Mouse (Mus musculus): ENCODE measurements around the gene Gab3.

The Gab3 gene

DNA sequence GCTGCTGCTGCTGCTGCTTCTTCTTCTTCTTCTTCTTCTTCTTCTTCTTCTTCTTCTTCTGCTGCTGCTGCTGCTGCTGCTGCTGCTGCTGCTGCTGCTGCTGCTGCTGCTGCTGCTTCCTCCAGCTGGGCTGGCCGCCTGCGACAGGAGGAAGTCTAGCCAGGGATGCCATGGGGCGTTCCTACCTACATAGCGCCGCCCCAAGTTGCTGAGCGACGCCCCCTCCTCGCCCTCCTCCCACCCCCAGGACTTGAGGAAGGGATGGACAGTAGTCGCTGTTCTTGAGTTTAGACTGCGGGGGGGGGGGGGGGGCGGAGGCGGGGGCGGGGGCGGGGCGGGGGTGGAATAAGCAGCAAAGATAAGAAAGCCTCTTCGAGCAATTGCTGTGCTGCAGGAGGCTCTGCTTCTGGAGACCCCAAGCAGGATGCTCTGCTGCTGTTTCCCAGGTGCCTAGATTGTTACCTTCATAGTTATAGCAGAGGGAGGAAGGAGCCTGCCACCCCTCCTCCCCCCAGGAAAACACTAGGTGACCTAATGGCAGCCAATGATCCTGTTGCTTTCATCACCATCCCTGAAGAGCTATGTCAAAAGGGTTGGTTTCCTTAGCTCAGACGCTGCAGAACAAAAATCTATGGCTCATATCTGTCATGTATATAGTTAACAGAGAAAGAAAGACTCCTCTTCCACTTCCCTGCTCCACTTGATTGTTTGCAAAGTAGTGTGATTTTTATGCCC lies at the start of gene Gab3:
TSS of gene Gab3 (minus strand) at position 685 of the 735 bp plus-strand sequence.
- DNase-seq (ENCODE audit: low spot score in 2 of 2) = peak; percentile 21

DNA sequence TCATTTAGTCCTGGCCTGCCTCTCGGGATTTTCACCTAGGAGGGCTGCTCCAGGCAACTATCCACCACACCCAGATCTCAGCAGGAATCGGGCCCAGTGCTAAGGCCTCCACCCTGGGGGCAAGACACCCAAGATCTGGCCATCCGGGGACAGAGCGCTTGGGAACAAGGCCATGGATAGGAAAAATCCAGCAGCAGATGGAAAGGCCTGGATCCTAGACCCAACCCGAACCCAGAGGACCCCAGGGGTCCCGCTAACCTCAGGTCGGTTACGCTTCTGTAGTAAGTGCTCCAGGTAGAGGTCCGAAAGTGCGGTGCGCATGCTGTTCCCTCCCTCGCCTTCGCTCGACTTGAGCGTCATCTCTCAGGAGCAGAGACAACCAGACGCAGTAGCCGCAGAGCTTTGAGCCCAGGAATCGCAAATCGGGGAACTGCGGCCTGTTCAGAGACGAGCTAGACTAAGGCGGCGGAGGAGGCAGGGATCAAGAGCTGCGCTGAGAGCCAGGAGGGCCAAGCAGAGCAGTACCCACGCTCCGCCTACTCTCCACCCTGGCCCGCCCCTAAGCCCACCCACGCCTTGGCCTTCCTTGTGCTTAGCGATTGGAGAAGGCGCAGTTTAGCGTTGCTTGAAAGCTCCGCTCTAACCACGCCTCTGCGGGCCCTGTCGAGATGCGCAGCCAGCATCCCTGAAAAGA lies 45.4 kb upstream of the Gab3 start, which contains the start of gene Mpp1:
TSS of gene Mpp1 (minus strand) at position 550 of the 694 bp plus-strand sequence.
- peak; percentile 46 to 67 for DNase-seq (ENCODE audit: low spot score in 2 of 2)

DNA sequence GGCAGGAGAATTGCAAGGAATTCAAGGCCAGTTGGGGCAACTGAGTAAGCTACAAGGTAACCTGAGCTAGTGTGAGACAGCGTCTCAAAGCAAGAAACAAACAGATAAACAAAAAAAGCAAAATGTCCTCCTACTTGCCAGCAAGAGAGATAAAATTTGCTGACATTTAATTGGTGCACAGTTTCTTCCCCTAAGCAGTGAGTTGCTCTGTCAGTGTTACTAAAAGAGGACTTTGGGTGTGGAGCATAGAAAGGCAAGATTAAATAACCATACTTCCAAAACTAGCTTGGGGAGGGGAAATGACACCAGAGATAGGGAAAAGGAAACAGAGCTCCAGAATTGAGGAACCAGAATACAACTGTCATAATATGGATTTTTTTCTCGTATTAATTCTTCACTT lies 44.2 kb upstream of the Gab3 start:
- no peak for DNase-seq (ENCODE audit: low spot score in 2 of 2)

DNA sequence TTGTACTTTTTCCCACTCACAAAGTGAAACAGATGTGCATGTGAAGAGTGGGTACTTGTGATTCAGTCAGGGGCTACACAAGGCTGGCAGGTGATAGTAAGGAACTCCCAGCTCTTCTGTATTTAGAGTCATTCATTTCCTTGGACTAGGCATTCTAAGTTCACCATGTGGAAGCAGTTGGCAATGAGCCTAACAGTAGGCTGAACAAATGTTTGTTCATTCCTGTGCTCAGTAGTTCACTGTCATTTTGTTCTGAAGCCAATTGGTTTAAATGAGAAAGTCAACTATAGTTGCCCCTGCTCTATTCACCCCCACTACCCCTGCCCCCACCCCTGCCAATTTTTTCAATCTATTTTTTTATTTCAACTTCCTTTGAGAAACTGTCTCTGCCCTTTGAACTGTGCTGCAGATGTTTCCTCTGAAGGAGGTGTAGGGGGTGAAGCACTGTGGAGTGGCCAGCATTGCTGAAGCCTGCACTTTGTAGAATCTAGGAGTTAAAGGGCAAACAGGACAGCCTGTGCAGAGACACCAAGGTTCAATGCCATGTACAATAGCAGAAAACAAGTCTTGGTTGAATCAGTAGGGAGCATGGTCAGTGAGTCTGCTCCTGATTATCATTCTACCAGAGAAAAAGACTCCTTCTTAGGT lies 43.2 kb upstream of the Gab3 start:
- DNase-seq (ENCODE audit: low spot score in 2 of 2) = no peak

DNA sequence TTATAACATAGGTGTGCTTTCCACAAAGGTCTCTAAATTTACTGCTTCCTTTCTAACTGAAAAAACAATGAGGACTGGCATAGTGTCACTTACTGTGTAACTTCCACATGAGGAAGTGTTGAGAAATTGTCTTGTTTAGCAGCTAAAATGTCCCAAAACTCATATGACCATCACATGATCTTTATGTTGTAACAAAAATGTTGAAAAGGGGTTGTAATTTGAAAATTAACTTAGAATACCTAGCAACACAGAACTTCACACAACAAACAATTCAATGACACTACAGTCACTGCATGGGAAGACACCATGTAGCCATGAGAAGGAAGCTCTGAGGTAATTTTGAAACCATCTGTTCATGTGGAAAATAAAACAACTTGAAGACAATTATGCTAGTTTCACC lies 41.6 kb upstream of the Gab3 start:
- no peak for DNase-seq (ENCODE audit: low spot score in 2 of 2)

DNA sequence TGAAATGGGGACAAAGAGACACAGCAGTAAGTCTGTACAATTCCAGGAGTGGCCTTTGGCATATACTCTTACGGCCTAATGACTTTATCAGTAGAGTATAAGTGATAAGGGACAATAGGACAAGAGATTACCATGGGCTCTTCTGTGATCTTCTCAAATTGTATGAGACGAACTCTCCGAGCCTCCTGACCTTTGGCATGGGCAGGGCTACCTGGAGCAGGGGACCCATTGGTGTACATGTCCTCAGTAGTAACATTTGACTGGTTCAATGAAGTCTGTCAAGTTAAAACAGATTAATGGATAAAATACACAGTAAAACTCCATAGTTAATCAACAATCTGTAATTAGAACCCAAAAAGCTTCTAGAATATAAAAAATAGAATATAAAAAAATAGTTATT lies 40.3 kb upstream of the Gab3 start:
- no peak for DNase-seq (ENCODE audit: low spot score in 2 of 2)

DNA sequence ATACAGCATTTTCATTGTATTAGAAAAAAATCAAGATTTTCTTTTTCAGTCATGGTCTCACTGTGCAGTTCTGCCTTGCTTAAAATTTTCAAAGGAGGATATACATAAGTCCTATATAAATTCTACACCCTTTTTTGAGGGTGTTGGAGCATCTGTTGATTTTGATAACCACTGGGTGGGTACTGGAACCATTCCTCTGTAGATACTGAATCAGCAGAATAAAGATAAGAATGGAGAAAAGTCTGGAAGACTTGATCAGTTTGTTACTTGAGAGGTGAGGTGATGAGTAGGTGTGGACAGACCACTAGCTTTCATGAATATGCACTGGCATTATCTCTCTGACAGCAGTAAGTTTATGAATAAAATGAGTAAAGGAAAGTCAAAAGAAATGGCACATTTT lies 30.3 kb upstream of the Gab3 start:
- DNase-seq (ENCODE audit: low spot score in 2 of 2) = no peak

DNA sequence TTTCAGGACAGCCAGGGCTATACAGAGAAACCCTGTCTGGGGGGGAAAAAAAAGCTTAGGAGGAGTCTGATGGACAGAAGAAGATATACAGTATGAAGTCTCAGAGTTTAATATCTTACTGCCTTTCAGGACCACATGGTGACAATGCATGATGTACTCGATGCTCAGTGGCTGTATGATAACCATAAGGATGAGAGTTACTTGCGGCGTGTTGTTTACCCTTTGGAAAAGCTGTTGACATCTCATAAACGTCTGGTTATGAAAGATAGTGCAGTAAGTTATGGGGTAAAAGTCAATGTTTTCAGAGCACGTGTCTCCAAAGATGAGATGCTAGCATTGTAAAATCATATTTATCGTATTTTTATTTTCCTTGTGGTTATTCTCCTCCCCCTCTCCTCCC lies 17.0 kb upstream of the Gab3 start:
- no peak for DNase-seq (ENCODE audit: low spot score in 2 of 2)

DNA sequence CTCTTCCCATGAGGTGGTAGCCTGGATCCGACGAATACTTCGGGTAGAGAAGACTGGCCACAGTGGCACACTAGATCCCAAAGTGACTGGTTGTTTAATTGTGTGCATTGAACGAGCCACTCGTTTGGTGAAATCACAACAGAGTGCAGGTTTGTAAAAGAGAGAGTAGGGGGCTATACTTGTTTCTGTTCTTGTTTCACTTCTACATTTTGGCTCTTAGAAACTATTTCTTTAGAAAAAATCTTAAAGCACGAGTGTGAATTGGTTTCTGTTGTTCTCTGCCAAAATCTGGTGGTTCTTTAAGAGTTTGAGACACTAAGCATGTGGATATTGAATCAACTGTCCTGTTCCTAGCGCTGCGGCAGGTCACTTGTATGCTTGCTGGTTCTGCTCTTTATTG lies 13.5 kb upstream of the Gab3 start:
- DNase-seq (ENCODE audit: low spot score in 2 of 2) = no peak

DNA sequence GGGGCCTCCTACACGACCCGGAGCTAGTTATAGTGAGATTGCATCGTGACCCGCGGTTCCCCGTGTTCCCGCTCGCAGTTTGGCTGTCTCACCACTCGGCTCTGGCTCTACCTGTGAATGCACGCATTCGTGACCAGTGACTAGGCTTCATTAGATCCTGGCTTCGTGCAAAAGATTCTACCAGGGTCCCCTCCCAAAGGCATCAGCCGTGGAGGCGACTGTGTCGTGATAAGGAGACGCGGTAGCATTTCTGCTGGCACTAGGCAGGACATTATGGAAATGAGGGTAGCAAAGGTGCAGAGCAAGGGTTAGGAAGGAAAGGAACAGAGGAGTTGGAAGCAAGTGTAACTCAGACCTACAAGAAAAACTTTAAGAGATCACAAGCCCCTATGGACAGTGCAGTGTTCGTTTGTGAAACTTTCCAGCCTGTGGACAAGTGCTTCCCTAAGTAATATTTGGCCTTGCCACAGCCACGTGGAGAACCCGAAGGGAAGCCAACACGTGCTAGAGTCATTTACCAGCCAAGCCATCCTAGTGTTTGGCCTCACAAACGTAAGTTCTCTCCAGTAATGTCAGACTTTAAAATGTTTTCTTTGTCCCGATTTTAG lies 11.0 kb upstream of the Gab3 start:
- no peak for DNase-seq (ENCODE audit: low spot score in 2 of 2)

DNA sequence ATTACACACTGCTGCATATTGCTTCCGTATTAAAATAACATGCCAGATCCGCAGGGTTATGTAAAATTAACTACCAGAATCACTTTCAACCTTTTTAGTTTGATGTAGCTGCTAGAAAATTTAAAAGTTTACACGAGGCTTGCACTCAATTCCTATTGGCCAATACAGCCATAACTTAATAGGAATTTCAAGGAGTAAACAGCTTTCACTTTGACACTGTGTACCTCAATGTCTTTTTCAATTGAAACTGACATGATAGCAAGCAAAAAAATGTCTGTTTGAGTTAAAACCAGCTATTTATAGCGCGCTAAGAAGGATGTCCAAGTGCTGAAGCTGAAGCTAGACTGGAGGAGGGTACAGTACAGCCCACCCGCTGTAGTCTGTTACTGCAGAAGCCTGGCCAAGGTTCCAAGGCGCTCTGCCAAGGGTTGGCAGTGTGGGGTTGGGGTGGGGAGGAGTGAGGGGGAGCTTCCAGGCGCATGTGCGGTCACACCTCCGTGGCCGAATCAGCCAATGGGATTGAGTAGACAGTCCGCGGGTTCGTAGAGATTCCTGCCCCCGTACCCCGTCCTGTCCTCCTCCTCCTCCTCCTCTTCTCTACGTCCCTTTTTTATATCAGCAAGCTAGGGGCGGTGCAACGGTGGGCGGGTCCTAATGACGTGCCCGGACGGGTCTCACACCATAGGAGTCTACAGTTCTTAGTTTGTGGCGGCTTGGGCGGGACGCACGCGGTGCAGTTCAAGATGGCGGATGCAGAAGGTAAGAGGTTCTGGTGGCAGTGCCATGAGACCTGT lies 10.3 kb upstream of the Gab3 start, which contains the start of gene Dkc1:
TSS of gene Dkc1 (plus strand) at position 486 of the 794 bp plus-strand sequence.
- peak; percentile 84 to 89 for DNase-seq (ENCODE audit: low spot score in 2 of 2)

DNA sequence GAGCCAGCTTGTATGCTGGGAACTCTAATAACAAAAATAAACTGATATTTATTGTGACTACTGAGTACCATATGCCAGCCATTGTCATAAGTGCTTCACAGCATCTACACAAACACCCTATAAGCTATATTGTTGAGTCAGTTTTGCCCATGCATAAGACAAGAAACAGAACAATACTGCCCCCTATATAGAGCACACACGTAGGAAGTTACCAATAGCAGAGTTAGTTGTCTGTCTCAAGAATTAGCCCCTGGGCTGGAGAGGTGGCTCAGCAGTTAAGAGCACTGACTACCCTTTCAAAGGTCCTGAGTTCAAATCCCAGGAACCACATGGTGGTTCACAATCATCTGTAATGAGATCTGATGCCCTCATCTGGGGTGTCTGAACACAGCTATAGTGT lies 396 bp upstream of the Gab3 start:
- no peak for DNase-seq (ENCODE audit: low spot score in 2 of 2)

DNA sequence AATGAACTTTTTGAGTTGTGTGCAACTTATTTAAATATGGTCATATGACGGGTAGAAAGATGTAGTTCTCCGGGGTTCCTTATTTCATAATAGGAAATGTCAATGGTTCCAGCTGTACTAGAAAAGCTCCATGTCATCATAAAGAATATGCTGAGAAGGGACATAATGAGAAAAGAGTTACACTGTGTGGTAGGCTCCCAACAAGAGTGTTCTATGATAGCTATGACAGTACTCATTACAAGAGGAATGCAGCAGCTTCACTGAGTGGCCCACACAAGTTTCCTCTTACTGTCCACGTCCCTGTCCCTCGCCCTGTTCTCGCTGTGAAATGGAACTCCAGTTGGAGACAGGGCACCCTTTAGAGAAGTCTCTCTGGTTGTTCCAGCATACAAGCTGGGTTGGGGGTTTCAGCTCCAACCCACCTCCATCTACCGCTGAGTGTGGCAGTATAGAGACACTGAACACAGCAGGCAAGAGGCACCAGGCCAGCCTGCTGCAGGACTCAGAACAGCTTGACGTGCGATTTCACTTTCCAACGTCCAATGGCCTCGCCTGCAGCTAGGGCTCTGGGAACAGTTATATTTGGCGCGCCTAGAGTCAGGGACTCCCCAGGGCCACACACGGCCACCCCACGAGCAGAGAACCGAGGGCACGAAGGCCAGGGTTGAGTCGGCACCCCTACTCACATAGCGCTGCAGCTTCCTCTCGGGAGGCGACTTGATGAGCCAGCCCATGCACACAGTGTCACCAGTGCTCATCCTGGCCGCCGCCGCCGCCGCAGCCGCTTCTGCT lies 1.1 kb downstream of the Gab3 start:
- peak; percentile 3 to 7 for DNase-seq (ENCODE audit: low spot score in 2 of 2)

DNA sequence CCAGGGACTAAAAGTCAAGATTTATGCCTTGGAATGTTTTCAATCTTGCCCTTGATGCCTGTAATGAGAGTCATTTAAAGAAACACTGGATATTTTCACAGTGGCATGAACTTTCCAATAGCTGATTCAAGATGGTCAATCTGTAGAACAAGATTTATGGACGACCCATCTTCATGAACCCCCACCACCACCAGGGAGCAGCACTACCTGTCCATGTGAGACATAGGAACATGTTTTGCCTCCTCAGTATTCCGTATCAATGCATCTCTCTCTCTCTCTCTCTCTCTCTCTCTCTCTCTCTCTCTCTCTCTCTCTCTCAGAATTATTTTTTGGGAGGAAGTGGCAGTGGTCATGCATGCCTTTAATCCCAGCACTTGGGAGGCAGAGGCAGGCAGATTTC lies 2.9 kb downstream of the Gab3 start:
- no peak for DNase-seq (ENCODE audit: low spot score in 2 of 2)

DNA sequence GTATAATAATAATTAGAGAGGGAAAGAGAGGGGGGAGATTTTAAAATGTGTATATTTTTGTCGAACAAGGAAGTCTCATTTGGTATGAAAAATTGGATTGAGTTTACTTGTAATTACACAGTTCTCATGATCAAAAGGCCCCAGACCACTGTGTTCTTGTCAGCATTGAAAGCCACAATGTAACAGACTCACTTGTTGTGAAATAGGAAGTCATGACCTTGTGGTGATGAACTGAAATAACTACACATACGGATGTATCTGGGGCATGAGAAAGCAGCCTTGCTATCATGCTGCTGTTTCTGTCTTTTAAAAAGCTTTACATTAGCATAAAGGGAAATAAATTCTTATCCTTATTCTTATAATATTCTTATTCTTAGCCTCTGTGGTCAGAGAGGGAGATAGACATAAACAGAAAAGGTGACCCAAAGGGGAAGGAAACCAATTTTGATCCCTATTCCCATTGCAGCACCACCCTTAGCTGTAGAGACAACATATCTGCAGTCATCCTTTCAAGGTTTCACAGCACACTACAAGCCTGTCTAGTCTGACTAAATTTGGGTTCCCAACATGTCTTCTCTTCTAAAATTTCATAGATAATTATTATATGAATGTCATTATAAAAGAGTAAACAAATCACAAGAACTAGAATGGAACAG lies 29.0 kb downstream of the Gab3 start:
- no peak for DNase-seq (ENCODE audit: low spot score in 2 of 2)

DNA sequence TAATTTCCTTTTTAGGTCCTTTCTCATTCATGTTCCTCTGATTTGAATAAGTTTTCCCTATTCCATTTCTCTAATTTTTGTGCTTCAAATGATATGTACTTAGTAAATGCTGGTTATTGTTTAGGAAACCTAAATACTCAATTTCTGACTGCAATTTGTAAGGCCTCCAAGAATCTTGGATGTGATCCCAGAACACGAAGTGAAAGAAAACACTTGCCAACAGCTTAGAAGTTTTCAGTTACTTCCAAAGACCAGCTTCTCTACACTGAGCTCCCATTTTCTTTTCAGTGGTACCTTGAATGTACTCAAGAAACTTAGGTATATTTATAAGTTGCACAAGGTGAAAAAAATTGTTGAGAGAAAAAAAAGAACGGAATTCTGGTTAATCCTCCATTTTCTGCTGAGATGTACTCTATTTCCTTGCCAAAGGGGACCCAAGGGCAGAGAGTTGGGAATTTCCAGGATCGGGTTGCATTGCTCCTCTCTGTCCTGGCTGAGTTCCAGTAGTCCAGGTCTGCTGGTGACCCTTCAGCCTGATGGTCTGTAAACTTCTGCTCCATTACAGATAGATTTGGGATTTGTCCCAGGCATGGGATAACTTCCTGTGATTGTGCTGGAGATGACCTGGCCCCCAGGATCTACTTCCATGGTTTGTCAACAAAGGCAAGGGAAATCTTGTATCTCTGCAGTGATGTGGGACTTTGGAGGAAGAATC lies 38.2 kb downstream of the Gab3 start:
- no peak for DNase-seq (ENCODE audit: low spot score in 2 of 2)

DNA sequence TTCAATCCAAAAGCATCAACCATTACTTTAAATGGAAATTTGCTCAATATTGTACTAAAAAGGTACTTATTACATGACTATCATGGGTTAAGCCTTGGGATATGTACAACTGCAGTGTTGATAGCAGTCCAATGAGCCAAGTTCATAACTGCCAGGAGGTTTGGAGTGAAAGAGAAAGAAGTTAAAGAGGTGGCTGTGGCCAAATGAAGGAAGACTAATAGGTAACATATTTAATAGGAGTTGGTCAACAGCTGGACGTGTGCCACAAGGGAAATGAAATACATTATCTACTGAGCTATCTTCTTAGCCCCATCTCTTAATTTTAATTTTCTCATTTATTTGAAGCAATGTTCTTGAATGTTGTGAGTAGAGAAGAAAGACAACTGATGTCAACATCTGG lies 39.3 kb downstream of the Gab3 start:
- DNase-seq (ENCODE audit: low spot score in 2 of 2) = no peak

DNA sequence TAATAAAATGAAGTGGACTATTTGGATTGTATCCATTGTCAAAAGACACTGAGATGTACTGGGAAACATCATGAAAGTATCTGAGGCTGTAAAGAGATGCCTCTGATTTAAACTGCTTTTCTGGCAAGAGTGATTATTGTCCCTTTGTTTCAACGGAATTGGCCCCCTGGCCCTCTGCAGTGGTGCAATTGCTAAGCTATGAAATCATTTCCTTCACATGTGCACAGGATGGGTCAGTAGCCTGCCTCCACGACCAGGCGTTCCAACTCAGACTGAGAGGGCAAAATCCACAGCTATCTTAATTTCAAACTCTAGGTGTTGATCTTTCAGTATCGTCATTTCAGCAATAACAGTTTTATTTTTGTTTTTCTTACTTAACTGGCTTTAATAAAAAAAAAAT lies 40.7 kb downstream of the Gab3 start:
- no peak for DNase-seq (ENCODE audit: low spot score in 2 of 2)

DNA sequence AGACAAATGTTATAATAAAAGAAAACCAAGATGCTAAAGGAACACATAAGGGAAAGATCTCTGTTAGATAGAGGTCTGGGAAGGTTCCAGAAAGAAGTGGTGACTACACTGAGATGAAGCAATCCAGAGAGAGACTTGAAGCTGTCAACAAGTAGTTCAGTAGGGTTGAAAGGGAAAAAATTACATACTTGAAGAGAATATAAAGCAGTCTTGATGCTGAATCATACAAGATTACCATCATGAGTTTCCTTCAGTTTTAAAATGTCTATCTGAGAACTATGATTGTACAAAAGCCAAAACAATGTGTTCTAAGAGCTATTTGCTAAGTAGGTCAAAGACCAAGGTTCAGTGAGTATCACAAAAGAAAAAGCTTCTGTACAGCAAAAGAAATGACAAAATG lies 48.6 kb downstream of the Gab3 start:
- DNase-seq (ENCODE audit: low spot score in 2 of 2) = no peak

DNA sequence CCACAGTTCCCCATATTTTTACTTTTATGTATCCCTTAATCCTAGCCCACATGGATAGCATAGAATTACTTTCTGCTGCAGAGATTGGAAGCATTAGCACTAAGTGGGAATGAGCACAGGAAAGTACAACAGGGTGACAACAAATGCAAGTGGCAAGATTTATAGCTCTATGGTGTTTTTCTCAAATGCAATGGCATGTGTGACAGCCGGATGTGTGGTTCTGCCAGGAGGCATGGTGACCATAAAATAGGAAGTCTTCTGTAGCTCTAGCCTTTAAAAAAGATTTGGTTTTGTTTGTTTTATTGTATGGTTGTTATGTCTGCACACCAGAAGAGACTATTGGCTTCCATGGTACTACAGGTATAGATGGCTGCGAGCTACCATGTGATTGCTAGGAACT lies 50.1 kb downstream of the Gab3 start:
- no peak for DNase-seq (ENCODE audit: low spot score in 2 of 2)
